Mouse (Mus musculus): ENCODE results near the gene Gm27021.
A peak's percentile ranks its signal among the peaks of the same experiment; 100 is the strongest.

Gm27021 gene

GRCm38 (mm10) chr8:120667561-120668373, at the start of gene Gm27021, which contains the start of gene Cox4i1:
TSS of gene Gm27021 (minus strand) at chr8:120668079.
TSS of gene Cox4i1 (plus strand) at chr8:120668222.
- peak; percentile 91 for DNase-seq

GRCm38 (mm10) chr8:120715996-120716680, 48.3 kb upstream of the Gm27021 start:
- DNase-seq: no peak

- no peak for DNase-seq
Measured at GRCm38 (mm10) chr8:120715200-120715599, 47.3 kb upstream of the Gm27021 start.

- no peak for DNase-seq
Measured at GRCm38 (mm10) chr8:120709176-120709575, 41.3 kb upstream of the Gm27021 start.

GRCm38 (mm10) chr8:120706193-120706592, 38.3 kb upstream of the Gm27021 start:
- no peak for DNase-seq

- no peak for DNase-seq
Measured at GRCm38 (mm10) chr8:120705163-120705562, 37.3 kb upstream of the Gm27021 start.

GRCm38 (mm10) chr8:120704203-120704602, 36.3 kb upstream of the Gm27021 start:
- no peak for DNase-seq

- peak; percentile 38 for DNase-seq
Measured at GRCm38 (mm10) chr8:120701758-120702465, 34.0 kb upstream of the Gm27021 start.

GRCm38 (mm10) chr8:120700053-120700452, 32.2 kb upstream of the Gm27021 start:
- DNase-seq: no peak

GRCm38 (mm10) chr8:120699565-120699964, 31.7 kb upstream of the Gm27021 start:
- DNase-seq: no peak

GRCm38 (mm10) chr8:120699079-120699478, 31.2 kb upstream of the Gm27021 start:
- no peak for DNase-seq

- no peak for DNase-seq
Measured at GRCm38 (mm10) chr8:120698426-120698825, 30.5 kb upstream of the Gm27021 start.

GRCm38 (mm10) chr8:120697979-120698272, 30.0 kb upstream of the Gm27021 start:
- no peak for DNase-seq

- no peak for DNase-seq
Measured at GRCm38 (mm10) chr8:120697154-120697978, 29.5 kb upstream of the Gm27021 start.

GRCm38 (mm10) chr8:120696401-120697153, 28.7 kb upstream of the Gm27021 start:
- DNase-seq: no peak

- no peak for DNase-seq
Measured at GRCm38 (mm10) chr8:120693861-120694493, 26.1 kb upstream of the Gm27021 start.

GRCm38 (mm10) chr8:120692934-120693333, 25.1 kb upstream of the Gm27021 start:
- DNase-seq: no peak

- no peak for DNase-seq
Measured at GRCm38 (mm10) chr8:120688511-120688910, 20.6 kb upstream of the Gm27021 start.

GRCm38 (mm10) chr8:120687786-120688185, 19.9 kb upstream of the Gm27021 start:
- DNase-seq: no peak

GRCm38 (mm10) chr8:120686576-120686975, 18.7 kb upstream of the Gm27021 start:
- DNase-seq: no peak

- DNase-seq: no peak
Measured at GRCm38 (mm10) chr8:120686051-120686450, 18.2 kb upstream of the Gm27021 start.
